Mouse (Mus musculus) olfactory bulb, adult 2 months (tissue): ENCODE results near the gene Hdac1.

Source experiments
- CTCF ChIP-seq: fragments of 200-500 bp; IDR thresholded peaks from 2 replicates; pipeline ENCODE4 v1.5.1; 2012; ENCODE audit warnings: low read depth, mild to moderate bottlenecking, low read length, moderate library complexity; ENCODE audit not compliant: insufficient read depth
- POLR2A ChIP-seq: fragments of 200-500 bp; IDR thresholded peaks from 2 replicates; pipeline ENCODE4 v1.6.1; 2012; ENCODE audit warnings: mild to moderate bottlenecking, low read depth, low read length, moderate library complexity; ENCODE audit not compliant: insufficient read depth

GRCm38 (mm10) chr4:129509650-129510049 lies 32.9 kb downstream of the Hdac1 start:
- TF ChIP-seq POLR2A (no peak), CTCF (no peak)
